Mouse (Mus musculus) midbrain, embryonic 16.5 days (tissue): ENCODE data around the gene Sgms1. TPM values are rescaled to one million over a fixed set of nuclear protein-coding genes. Genes with fewer than 3 reads are reported as not detected.

Experiments used
- ATAC-seq: fragments of 200-750 bp; cut with Nextera tagmentation; 2 replicates; pipeline ENCODE4 v1.8.0; 2017; ENCODE audit warnings: moderate TSS enrichment
- H3K27ac ChIP-seq: fragments of 300-500 bp; sonication (generic); 2 replicates; pipeline ENCODE4 v1.5.1; 2014; ENCODE audit warnings: mild to moderate bottlenecking, low read length, mixed read lengths
- H3K27me3 ChIP-seq: fragments of 300-500 bp; sonication (generic); 2 replicates; pipeline ENCODE4 v1.6.1; 2014; ENCODE audit warnings: low read depth, low read length, mixed read lengths; ENCODE audit not compliant: control insufficient read depth, insufficient read depth
- H3K36me3 ChIP-seq: fragments of 300-500 bp; sonication (generic); 2 replicates; pipeline ENCODE4 v1.6.1; 2014; ENCODE audit warnings: mild to moderate bottlenecking, low read length, moderate library complexity, mixed read lengths; ENCODE audit not compliant: control insufficient read depth, insufficient read depth
- H3K4me1 ChIP-seq: fragments of 300-500 bp; sonication (generic); 2 replicates; pipeline ENCODE4 v1.6.1; 2014; ENCODE audit warnings: mild to moderate bottlenecking, low read length, mixed read lengths; ENCODE audit not compliant: control insufficient read depth, insufficient read depth
- H3K4me2 ChIP-seq: fragments of 300-500 bp; sonication (generic); 2 replicates; pipeline ENCODE4 v1.6.1; 2014; ENCODE audit warnings: mild to moderate bottlenecking, low read length, mixed read lengths
- H3K4me3 ChIP-seq: fragments of 300-500 bp; sonication (generic); 2 replicates; pipeline ENCODE4 v1.5.1; 2014; ENCODE audit warnings: low read depth, mild to moderate bottlenecking, low read length, moderate library complexity, mixed read lengths
- H3K9ac ChIP-seq: fragments of 300-500 bp; sonication (generic); 2 replicates; pipeline ENCODE4 v1.6.1; 2014; ENCODE audit warnings: low read depth, low read length, mixed read lengths
- H3K9me3 ChIP-seq: fragments of 300-500 bp; sonication (generic); replicated peaks from 2 replicates; pipeline ENCODE4 v1.6.1; 2014; ENCODE audit warnings: mild to moderate bottlenecking, low read length, mixed read lengths; ENCODE audit not compliant: control insufficient read depth, poor library complexity, severe bottlenecking
- WGBS: fragments of 180-500 bp; shearing (Covaris S2); extraction: QIAGEN DNeasy Blood & Tissue Kit; methylation state at CpG from one replicate; pipeline ENCODE4 v1.1.7; 2014; 5-methylcytosine and 5-hydroxymethylcytosine counted together
- polyA plus RNA-seq: library from polyadenylated mRNA; unstranded; fragments of >200 nt; fragmentation: Nextera tagmentation; extraction: Ambion mirVana; gene quantifications from 2 replicates; pipeline ENCODE4 v1.2.1, GENCODE M21; 2015

Gene Sgms1
- polyA plus RNA-seq, 1 experiment from 2014 or later, result 20.2 TPM

GRCm38 (mm10) chr19:32387403-32388190, 1.9 kb downstream of the Sgms1 start:
- WGBS, result under 1% methylated on average over 67 of the region's 74 CpGs
- peak overlapping the region; percentile 92 for H3K4me3 ChIP-seq
- H3K4me1 ChIP-seq, result peaks cover 15% of the 10 kb centered on the region
- H3K9ac ChIP-seq, result peak overlapping the region; percentile 95
- peak; percentile 46 for ATAC-seq
- H3K27me3 ChIP-seq, result no peaks in the 10 kb centered on the region
- H3K27ac ChIP-seq, result peak overlapping the region; percentile 99
- H3K36me3 ChIP-seq, result no peaks in the 10 kb centered on the region
- H3K9me3 ChIP-seq, result 0 out of 2 replicates have a peak, but pooled peaks cover 3% of the 10 kb centered on the region
- peak overlapping the region; percentile 84 for H3K4me2 ChIP-seq

GRCm38 (mm10) chr19:32386556-32387402, 2.7 kb downstream of the Sgms1 start:
- WGBS, result 24% methylated on average over 19 of the region's 19 CpGs

GRCm38 (mm10) chr19:32383738-32384137, 5.8 kb downstream of the Sgms1 start:
- H3K27me3 ChIP-seq, result no peaks in the 10 kb centered on the region
- H3K9me3 ChIP-seq, result no peaks in the 10 kb centered on the region
- H3K36me3 ChIP-seq, result no peaks in the 10 kb centered on the region
- peaks cover 9% of the 10 kb centered on the region for H3K4me1 ChIP-seq
- no peak overlapping the region for H3K27ac ChIP-seq
- no peak overlapping the region for H3K4me3 ChIP-seq
- H3K9ac ChIP-seq, result no peak overlapping the region
- ATAC-seq, result no peak
- WGBS, result 94% methylated on average over 8 of the region's 8 CpGs
- H3K4me2 ChIP-seq, result no peak overlapping the region

More at GRCm38 (mm10) chr19:32386556-32387402, 2.7 kb downstream of the Sgms1 start:
- Histone ChIP-seq H3K27me3 (no peaks in the 10 kb centered on the region), H3K9ac (peak overlapping the region; percentile 95), H3K9me3 (0 out of 2 replicates have a peak, but pooled peaks cover 3% of the 10 kb centered on the region), H3K4me1 (peaks cover 15% of the 10 kb centered on the region), H3K4me2 (peak overlapping the region; percentile 84), H3K36me3 (no peaks in the 10 kb centered on the region), H3K27ac (no peak overlapping the region), H3K4me3 (peak overlapping the region; percentile 92)
- no peak for ATAC-seq

GRCm38 (mm10) chr19:32381511-32381961, 8.0 kb downstream of the Sgms1 start:
- 64% methylated on average over 3 of the region's 3 CpGs for WGBS

GRCm38 (mm10) chr19:32380748-32381147, 8.8 kb downstream of the Sgms1 start:
- Histone ChIP-seq H3K9ac (no peak overlapping the region), H3K4me3 (no peak overlapping the region), H3K27ac (no peak overlapping the region), H3K4me1 (peaks cover 3% of the 10 kb centered on the region; the same call in 1 of the 2 replicates), H3K9me3 (no peaks in the 10 kb centered on the region), H3K27me3 (no peaks in the 10 kb centered on the region), H3K36me3 (no peaks in the 10 kb centered on the region), H3K4me2 (no peak overlapping the region)
- no peak for ATAC-seq
- WGBS, result 98% methylated on average over 11 of the region's 11 CpGs

More at GRCm38 (mm10) chr19:32381511-32381961, 8.0 kb downstream of the Sgms1 start:
- H3K36me3 ChIP-seq, result no peaks in the 10 kb centered on the region
- no peak overlapping the region for H3K9ac ChIP-seq
- no peaks in the 10 kb centered on the region for H3K27me3 ChIP-seq
- H3K4me2 ChIP-seq, result no peak overlapping the region
- no peak overlapping the region for H3K4me3 ChIP-seq
- H3K9me3 ChIP-seq, result no peaks in the 10 kb centered on the region
- no peak for ATAC-seq
- peaks cover 7% of the 10 kb centered on the region for H3K4me1 ChIP-seq
- H3K27ac ChIP-seq, result no peak overlapping the region

- Histone ChIP-seq H3K4me3 (no peak overlapping the region), H3K9ac (no peak overlapping the region), H3K9me3 (no peaks in the 10 kb centered on the region), H3K36me3 (no peaks in the 10 kb centered on the region), H3K27me3 (no peaks in the 10 kb centered on the region), H3K4me2 (no peak overlapping the region), H3K27ac (no peak overlapping the region), H3K4me1 (peaks cover 3% of the 10 kb centered on the region; the same call in 1 of the 2 replicates)
- WGBS, result 87% methylated on average over 6 of the region's 6 CpGs
- no peak for ATAC-seq
Measured at GRCm38 (mm10) chr19:32379239-32379920, 10.1 kb downstream of the Sgms1 start.

GRCm38 (mm10) chr19:32378581-32378980, 10.9 kb downstream of the Sgms1 start:
- no peak overlapping the region for H3K4me2 ChIP-seq
- H3K9me3 ChIP-seq, result no peaks in the 10 kb centered on the region
- WGBS, result 64% methylated on average over 3 of the region's 3 CpGs
- peaks cover 3% of the 10 kb centered on the region; the same call in 1 of the 2 replicates for H3K4me1 ChIP-seq
- H3K27me3 ChIP-seq, result no peaks in the 10 kb centered on the region
- H3K27ac ChIP-seq, result no peak overlapping the region
- H3K9ac ChIP-seq, result no peak overlapping the region
- no peak overlapping the region for H3K4me3 ChIP-seq
- H3K36me3 ChIP-seq, result no peaks in the 10 kb centered on the region
- ATAC-seq, result no peak

- WGBS, result 64% methylated on average over 7 of the region's 7 CpGs
- no peaks in the 10 kb centered on the region for H3K9me3 ChIP-seq
- no peak overlapping the region for H3K4me3 ChIP-seq
- H3K4me1 ChIP-seq, result peaks cover 3% of the 10 kb centered on the region; the same call in 1 of the 2 replicates
- no peaks in the 10 kb centered on the region for H3K27me3 ChIP-seq
- H3K9ac ChIP-seq, result no peak overlapping the region
- H3K27ac ChIP-seq, result no peak overlapping the region
- no peak overlapping the region for H3K4me2 ChIP-seq
- ATAC-seq, result 0 out of 2 replicates have a peak, but pooled peaks have one; percentile 37
- H3K36me3 ChIP-seq, result no peaks in the 10 kb centered on the region
Measured at GRCm38 (mm10) chr19:32377701-32378325, 11.7 kb downstream of the Sgms1 start.
